Mouse (Mus musculus): ENCODE data around the gene Eif2s3y. TPM values are rescaled to one million over a fixed set of nuclear protein-coding genes. Genes with fewer than 3 reads are reported as not detected.

Gene Eif2s3y
- total RNA-seq (2014; rRNA removed) (0.47 TPM in 1 of 2 replicates, not detected in the other), polyA plus RNA-seq (2012; rRNA removed) (not detected in 2 replicates)

DNA sequence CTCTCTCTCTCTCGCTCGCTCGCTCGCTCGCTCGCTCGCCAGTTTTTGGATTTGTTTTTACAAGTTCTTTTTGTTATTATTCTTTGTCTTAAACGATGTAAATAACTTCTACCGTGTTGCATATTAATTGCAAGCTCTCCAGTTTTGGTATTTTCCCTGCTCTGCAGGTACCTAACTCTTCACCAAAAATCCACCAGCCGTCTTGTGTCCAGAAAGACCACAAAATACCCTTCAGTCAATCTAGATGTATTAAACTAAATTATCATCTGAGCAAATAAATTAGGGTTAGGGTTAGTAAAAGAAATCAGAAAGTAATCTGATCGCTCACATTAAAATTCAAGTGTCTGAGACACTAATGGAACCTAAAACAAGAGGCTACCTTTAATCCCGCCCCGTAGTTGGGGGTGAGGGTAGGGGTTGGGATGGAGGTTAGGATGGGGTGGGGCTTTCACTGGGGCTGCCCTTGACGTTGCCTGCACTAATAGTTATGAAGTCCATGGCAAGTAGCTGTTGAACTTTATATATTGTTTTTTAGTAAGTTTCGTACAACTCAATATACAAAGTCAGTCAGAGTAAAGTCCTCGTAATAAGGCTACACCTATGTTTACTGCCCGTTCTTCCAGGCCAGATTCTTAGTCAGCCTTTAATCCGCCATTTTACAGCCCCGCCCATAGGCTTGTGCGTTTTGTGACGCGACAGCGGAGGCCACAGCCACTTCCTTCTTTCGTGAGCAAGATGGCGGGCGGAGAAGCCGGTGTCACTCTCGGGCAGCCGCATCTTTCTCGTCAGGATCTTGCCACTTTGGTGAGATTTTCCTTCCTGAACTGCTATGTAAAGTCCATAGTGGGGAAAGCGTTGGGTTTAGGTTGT lies at the start of gene Eif2s3y:
Gene Eif2s3y, plus strand, starts transcription at position 662 of the 870 bp plus-strand sequence.
- peak within 1 kb of the TSS; percentile 77 for H3K4me3 ChIP-seq (ENCODE audit: insufficient read depth, low read depth, low read length)
- H3K27ac ChIP-seq (replicated peaks; ENCODE audit: insufficient read depth, low read depth, low read length), result peak within 1 kb of the TSS; percentile 36; the same call in 1 of the 2 replicates
- TF ChIP-seq POLR2A (IDR thresholded peaks at IDR 0.05; ENCODE audit: extremely low read depth, insufficient read depth, low read length) (no peak), CTCF (IDR thresholded peaks at IDR 0.05; ENCODE audit: low read depth, low read length) (no peak)
- WGBS, result 50% methylated on average over 24 of the region's 31 CpGs
- no peaks in the 10 kb centered on the region for H3K4me1 ChIP-seq (ENCODE audit: control insufficient read depth, insufficient read depth, low read length)
- H3K9ac ChIP-seq (ENCODE audit: low read depth, low read length), result peak within 1 kb of the TSS; percentile 82
- no peaks in the 10 kb centered on the region for H3K27me3 ChIP-seq (ENCODE audit: control insufficient read depth, insufficient read depth, low read length)
- DNase-seq (ENCODE audit: extremely low read depth, low read depth, low spot score), result peak; percentile 72
- no peaks in the 10 kb centered on the region; the same call in 1 of the 2 replicates for H3K79me2 ChIP-seq (ENCODE audit: control insufficient read depth, insufficient read depth, low read length)
- H3K36me3 ChIP-seq (ENCODE audit: control insufficient read depth, insufficient read depth, low read length), result no peaks in the 10 kb centered on the region

Other genes starting within 250 kb of the Eif2s3y start
- not detected in 2 replicates for gene Zfy1, start 213.1 kb upstream of the Eif2s3y start, total RNA-seq (2014; rRNA removed)
- not detected in 2 replicates for gene Zfy1, start 213.1 kb upstream of the Eif2s3y start, polyA plus RNA-seq (2012; rRNA removed)
- not detected in 2 replicates for gene Uba1y, start 191.9 kb upstream of the Eif2s3y start, total RNA-seq (2014; rRNA removed)
- gene Uba1y, start 191.9 kb upstream of the Eif2s3y start, polyA plus RNA-seq (2012; rRNA removed), result not detected in 2 replicates
- gene Kdm5d, start 112.8 kb upstream of the Eif2s3y start, total RNA-seq (2014; rRNA removed), result 0.07 TPM in 1 of 2 replicates, not detected in the other
- gene Kdm5d, start 112.8 kb upstream of the Eif2s3y start, polyA plus RNA-seq (2012; rRNA removed), result not detected in 2 replicates
- not detected in 2 replicates for gene Uty, start 235.2 kb downstream of the Eif2s3y start, total RNA-seq (2014; rRNA removed)
- not detected in 2 replicates for gene Uty, start 235.2 kb downstream of the Eif2s3y start, polyA plus RNA-seq (2012; rRNA removed)

All from liver, adult 2 months (tissue).